Mouse (Mus musculus): ENCODE measurements around the gene Olfr801.

GRCm38 (mm10) chr10:129688069-129688468, 14.4 kb upstream of the Olfr801 start, which contains the start of gene Olfr802:
- no peak for TF ChIP-seq CTCF (IDR thresholded peaks at IDR 0.05; ENCODE audit: low read depth)
- TF ChIP-seq EP300 (IDR thresholded peaks at IDR 0.05; ENCODE audit: low read depth) = no peak

Measured in liver, embryonic 14.5 days (tissue).